13 mouse cellular contexts compared by ENCODE assay signal in genomic region chr9:123333479-123333878, GRCm38 (mm10).
"Had no signal": no experiment of that assay in that cellular context is flagged by ENCODE, and none has a peak within 500 bp of the region (broad histone marks: within the 10 kb centered on the region; RNA-seq: fewer than 3 reads in every experiment).

No protein-coding gene starts in this region.

- DNase-seq: kidney, postnatal 10 days; layer of hippocampus, postnatal 36 days; liver, embryonic 13.5 days; lung, adult 2 months; lung, postnatal 14 days; retina, postnatal 1 day; right cerebral cortex, postnatal 25 days; spleen, adult 18-20 months; thymus, adult 2 months; thymus, postnatal 14 days; thymus, postnatal 4 days had no signal

- ATAC-seq: midbrain, embryonic 13.5 days; midbrain, embryonic 16.5 days had no signal
